Mouse (Mus musculus): ENCODE results near the gene Dirc2. TPM values are rescaled to one million over a fixed set of nuclear protein-coding genes. Genes with fewer than 3 reads are reported as not detected.

Gene Dirc2
- polyA plus RNA-seq, 2 experiments = 4.9 to 5.9 TPM

GRCm38 (mm10) chr16:35685027-35685426, 84.1 kb downstream of the Dirc2 start:
- WGBS (ENCODE audit: insufficient replicate concordance) = 73% methylated on average over 13 of the region's 13 CpGs
- H3K4me2 ChIP-seq (ENCODE audit: low read depth) = no peak overlapping the region
- TF ChIP-seq EP300 (IDR thresholded peaks at IDR 0.05; ENCODE audit: low read depth) = no peak
- TF ChIP-seq CTCF (IDR thresholded peaks at IDR 0.05; ENCODE audit: low read depth) = no peak
- H3K27me3 ChIP-seq (ENCODE audit: control insufficient read depth, insufficient read depth, low read length) = no peaks in the 10 kb centered on the region
- no peaks in the 10 kb centered on the region for H3K9me3 ChIP-seq (ENCODE audit: control insufficient read depth, low read length)
- no peak overlapping the region for H3K4me3 ChIP-seq (ENCODE audit: insufficient read depth in 1 of 2, low read depth in 2 of 2, low read length in 2 of 2)
- no peaks in the 10 kb centered on the region for H3K4me1 ChIP-seq (replicated peaks; ENCODE audit: control insufficient read depth in 2 of 2, insufficient read depth in 2 of 2, low read length in 1 of 2)
- H3K27ac ChIP-seq = no peak overlapping the region
- H3K9ac ChIP-seq (replicated peaks) = no peak overlapping the region
- ATAC-seq (ENCODE audit: insufficient read depth) (no peak), DNase-seq (ENCODE audit: low read depth in 3 of 3, low spot score in 3 of 3) (no peak)
- no peaks in the 10 kb centered on the region for H3K36me3 ChIP-seq (replicated peaks; ENCODE audit: control insufficient read depth, insufficient read depth, low read depth)

- Histone ChIP-seq H3K4me1 (replicated peaks; ENCODE audit: control insufficient read depth in 2 of 2, insufficient read depth in 2 of 2, low read length in 1 of 2) (peaks cover 0 to 10% of the 10 kb centered on the region in 2 experiments; a peak in 2 of 4 replicates), H3K4me3 (ENCODE audit: insufficient read depth in 1 of 2, low read depth in 2 of 2, low read length in 2 of 2) (no peak overlapping the region), H3K9me3 (ENCODE audit: control insufficient read depth, low read length) (no peaks in the 10 kb centered on the region), H3K4me2 (ENCODE audit: low read depth) (no peak overlapping the region), H3K27ac (no peak overlapping the region), H3K9ac (replicated peaks) (no peak overlapping the region), H3K36me3 (replicated peaks; ENCODE audit: control insufficient read depth, insufficient read depth, low read depth) (no peaks in the 10 kb centered on the region), H3K27me3 (ENCODE audit: control insufficient read depth, insufficient read depth, low read length) (no peaks in the 10 kb centered on the region)
- DNase-seq (ENCODE audit: low read depth in 3 of 3, low spot score in 3 of 3) (no peak), ATAC-seq (ENCODE audit: insufficient read depth) (no peak)
- WGBS (ENCODE audit: insufficient replicate concordance) = 67% methylated on average over 17 of the region's 17 CpGs
- TF ChIP-seq CTCF (IDR thresholded peaks at IDR 0.05; ENCODE audit: low read depth) (no peak), EP300 (IDR thresholded peaks at IDR 0.05; ENCODE audit: low read depth) (no peak)
Measured at GRCm38 (mm10) chr16:35681327-35682108, 87.6 kb downstream of the Dirc2 start.

- Histone ChIP-seq H3K4me3 (ENCODE audit: insufficient read depth in 1 of 2, low read depth in 2 of 2, low read length in 2 of 2) (no peak overlapping the region), H3K4me2 (ENCODE audit: low read depth) (no peak overlapping the region), H3K9me3 (ENCODE audit: control insufficient read depth, low read length) (no peaks in the 10 kb centered on the region), H3K27ac (no peak overlapping the region), H3K36me3 (replicated peaks; ENCODE audit: control insufficient read depth, insufficient read depth, low read depth) (no peaks in the 10 kb centered on the region), H3K4me1 (replicated peaks; ENCODE audit: control insufficient read depth in 2 of 2, insufficient read depth in 2 of 2, low read length in 1 of 2) (peaks cover 0 to 10% of the 10 kb centered on the region in 2 experiments; a peak in 2 of 4 replicates), H3K27me3 (ENCODE audit: control insufficient read depth, insufficient read depth, low read length) (no peaks in the 10 kb centered on the region), H3K9ac (replicated peaks) (no peak overlapping the region)
- DNase-seq (ENCODE audit: low read depth in 3 of 3, low spot score in 3 of 3) = peak; percentile 19 to 24 (median 20)
- no peak for ATAC-seq (ENCODE audit: insufficient read depth)
- 7% methylated on average over 3 of the region's 3 CpGs for WGBS (ENCODE audit: insufficient replicate concordance)
- TF ChIP-seq EP300 (IDR thresholded peaks at IDR 0.05; ENCODE audit: low read depth) (no peak), CTCF (IDR thresholded peaks at IDR 0.05; ENCODE audit: low read depth) (no peak)
Measured at GRCm38 (mm10) chr16:35678476-35678875, 90.7 kb downstream of the Dirc2 start.

- H3K27ac ChIP-seq = no peak overlapping the region
- 11% methylated on average over 8 of the region's 8 CpGs for WGBS (ENCODE audit: insufficient replicate concordance)
- no peak overlapping the region for H3K4me3 ChIP-seq (ENCODE audit: insufficient read depth in 1 of 2, low read depth in 2 of 2, low read length in 2 of 2)
- peaks cover 0 to 10% of the 10 kb centered on the region in 2 experiments; a peak in 2 of 4 replicates for H3K4me1 ChIP-seq (replicated peaks; ENCODE audit: control insufficient read depth in 2 of 2, insufficient read depth in 2 of 2, low read length in 1 of 2)
- DNase-seq (ENCODE audit: low read depth in 3 of 3, low spot score in 3 of 3) (peak; percentile 17 to 28 (median 19)), ATAC-seq (ENCODE audit: insufficient read depth) (peak; percentile 91)
- H3K27me3 ChIP-seq (ENCODE audit: control insufficient read depth, insufficient read depth, low read length) = no peaks in the 10 kb centered on the region
- TF ChIP-seq EP300 (IDR thresholded peaks at IDR 0.05; ENCODE audit: low read depth) (peak; percentile 59), CTCF (IDR thresholded peaks at IDR 0.05; ENCODE audit: low read depth) (no peak)
- H3K36me3 ChIP-seq (replicated peaks; ENCODE audit: control insufficient read depth, insufficient read depth, low read depth) = no peaks in the 10 kb centered on the region
- H3K9me3 ChIP-seq (ENCODE audit: control insufficient read depth, low read length) = no peaks in the 10 kb centered on the region
- H3K4me2 ChIP-seq (ENCODE audit: low read depth) = no peak overlapping the region
- no peak overlapping the region for H3K9ac ChIP-seq (replicated peaks)
Measured at GRCm38 (mm10) chr16:35677511-35678113, 91.5 kb downstream of the Dirc2 start.

- H3K9me3 ChIP-seq (ENCODE audit: control insufficient read depth, low read length) = no peaks in the 10 kb centered on the region
- H3K27me3 ChIP-seq (ENCODE audit: control insufficient read depth, insufficient read depth, low read length) = peaks cover 7% of the 10 kb centered on the region
- TF ChIP-seq EP300 (IDR thresholded peaks at IDR 0.05; ENCODE audit: low read depth) (no peak), CTCF (IDR thresholded peaks at IDR 0.05; ENCODE audit: low read depth) (no peak)
- no peaks in the 10 kb centered on the region for H3K4me1 ChIP-seq (replicated peaks; ENCODE audit: control insufficient read depth in 2 of 2, insufficient read depth in 2 of 2, low read length in 1 of 2)
- WGBS (ENCODE audit: insufficient replicate concordance) = 46% methylated on average over 4 of the region's 4 CpGs
- H3K4me3 ChIP-seq (ENCODE audit: insufficient read depth in 1 of 2, low read depth in 2 of 2, low read length in 2 of 2) = no peak overlapping the region
- DNase-seq (ENCODE audit: low read depth in 3 of 3, low spot score in 3 of 3) (no peak), ATAC-seq (ENCODE audit: insufficient read depth) (no peak)
- no peak overlapping the region for H3K27ac ChIP-seq
- H3K36me3 ChIP-seq (replicated peaks; ENCODE audit: control insufficient read depth, insufficient read depth, low read depth) = no peaks in the 10 kb centered on the region
- H3K9ac ChIP-seq (replicated peaks) = no peak overlapping the region
- H3K4me2 ChIP-seq (ENCODE audit: low read depth) = no peak overlapping the region
Measured at GRCm38 (mm10) chr16:35664847-35665246, 104.3 kb downstream of the Dirc2 start.
